Mouse (Mus musculus): Measurements from ENCODE around the gene Rnf212b.

- no peak for TF ChIP-seq CTCF (IDR thresholded peaks at IDR 0.05; ENCODE audit: control insufficient read depth, insufficient read depth, insufficient read length)
- no peak for TF ChIP-seq CEBPB (IDR thresholded peaks at IDR 0.05; ENCODE audit: low read depth)
These were observed 4.3 kb upstream of the Rnf212b start for GRCm38 (mm10) chr14:54809668-54810033.
